In genomic region chr3:86818001-86818585, GRCm38 (mm10) we compare ENCODE assay signal across 12 mouse cellular contexts.
DNase-seq lines count a peak whose midpoint lies in the region; ATAC-seq and TF ChIP-seq lines count a peak whose summit lies in the region.
"Had no signal": no experiment of that assay in that cellular context is flagged by ENCODE, and none has a peak within 500 bp of the region (broad histone marks: within the 10 kb centered on the region; RNA-seq: fewer than 3 reads in every experiment).

No protein-coding gene starts in this region.

- no peak for DNase-seq in gastrocnemius, adult 2 months
- DNase-seq in gastrocnemius, postnatal 25 days = no peak
- DNase-seq in lung, postnatal 0 days (ENCODE audit: low spot score) = peak; percentile 25
- DNase-seq in lung, postnatal 10 days = no peak
- DNase-seq in forebrain, postnatal 0 days = peak; percentile 53
- DNase-seq in midbrain, postnatal 0 days (ENCODE audit: low spot score) = peak; percentile 56
- DNase-seq: liver, embryonic 13.5 days had no signal

- TF ChIP-seq EP300 in lung, postnatal 0 days (IDR thresholded peaks at IDR 0.05) = no peak

- H3K4me2 ChIP-seq in lung, postnatal 0 days (replicated peaks; ENCODE audit: low read depth, low read length) = peak overlapping the region; percentile 9; the same call in 1 of the 2 replicates
- no peak overlapping the region for H3K4me2 ChIP-seq in forebrain, postnatal 0 days (ENCODE audit: low read depth)
- no peak overlapping the region for H3K4me2 ChIP-seq in midbrain, postnatal 0 days (ENCODE audit: low read depth, low read length, poor library complexity, severe bottlenecking)
- no peak overlapping the region for H3K4me2 ChIP-seq in heart, embryonic 12.5 days
- H3K4me2 ChIP-seq: heart, embryonic 15.5 days; liver, embryonic 13.5 days; midbrain, embryonic 12.5 days had no signal

- no peaks in the 10 kb centered on the region for H3K27me3 ChIP-seq in lung, postnatal 0 days (replicated peaks; ENCODE audit: insufficient read depth, low read length)
- no peaks in the 10 kb centered on the region for H3K27me3 ChIP-seq in forebrain, postnatal 0 days (ENCODE audit: insufficient read depth, low read length)
- no peaks in the 10 kb centered on the region for H3K27me3 ChIP-seq in midbrain, postnatal 0 days (ENCODE audit: insufficient read depth, low read length)
- no peaks in the 10 kb centered on the region for H3K27me3 ChIP-seq in heart, embryonic 12.5 days (replicated peaks)
- H3K27me3 ChIP-seq: heart, embryonic 15.5 days; liver, embryonic 13.5 days; midbrain, embryonic 12.5 days had no signal

- intact Hi-C loops in gastrocnemius, adult 2 months (cut with DNase I) = loop anchor here (10.0 kb wide), 1 partner anchor 493 kb away; no protein-coding TSS in a partner anchor

- 51% methylated on average over 13 of the region's 13 CpGs for WGBS in lung, postnatal 0 days
- 18% methylated on average over 13 of the region's 13 CpGs for WGBS in forebrain, postnatal 0 days
- WGBS in midbrain, postnatal 0 days = 38% methylated on average over 13 of the region's 13 CpGs
- 83% methylated on average over 13 of the region's 13 CpGs for WGBS in heart, embryonic 12.5 days

- no peak overlapping the region for H3K27ac ChIP-seq in gastrocnemius, adult 2 months
- H3K27ac ChIP-seq in lung, postnatal 0 days (ENCODE audit: low read length) = no peak overlapping the region
- peak overlapping the region; percentile 35; the same call in 1 of the 2 replicates for H3K27ac ChIP-seq in forebrain, postnatal 0 days (ENCODE audit: low read depth, low read length)
- H3K27ac ChIP-seq in midbrain, postnatal 0 days (ENCODE audit: low read depth, low read length) = peak overlapping the region; percentile 32; the same call in 1 of the 2 replicates
- no peak overlapping the region for H3K27ac ChIP-seq in heart, embryonic 12.5 days (ENCODE audit: poor library complexity, severe bottlenecking)
- H3K27ac ChIP-seq: heart, embryonic 15.5 days; liver, embryonic 13.5 days; midbrain, embryonic 12.5 days had no signal

- H3K36me3 ChIP-seq in lung, postnatal 0 days (ENCODE audit: insufficient read depth, low read length) = no peaks in the 10 kb centered on the region
- H3K36me3 ChIP-seq in forebrain, postnatal 0 days (ENCODE audit: insufficient read depth) = peaks cover 26% of the 10 kb centered on the region
- peaks cover 14% of the 10 kb centered on the region for H3K36me3 ChIP-seq in midbrain, postnatal 0 days (ENCODE audit: insufficient read depth, low read length)
- no peaks in the 10 kb centered on the region for H3K36me3 ChIP-seq in heart, embryonic 12.5 days
- H3K36me3 ChIP-seq: heart, embryonic 15.5 days; liver, embryonic 13.5 days had no signal

- no peak for TF ChIP-seq CTCF in gastrocnemius, adult 2 months (IDR thresholded peaks at IDR 0.05)
- no peak for TF ChIP-seq CTCF in lung, postnatal 0 days (IDR thresholded peaks at IDR 0.05)
- TF ChIP-seq CTCF in forebrain, postnatal 0 days (IDR thresholded peaks at IDR 0.05; ENCODE audit: low read depth) = no peak
- no peak for TF ChIP-seq CTCF in midbrain, postnatal 0 days (IDR thresholded peaks at IDR 0.05)

- no peaks in the 10 kb centered on the region for H3K4me1 ChIP-seq in lung, postnatal 0 days (ENCODE audit: insufficient read depth, low read depth, low read length)
- no peaks in the 10 kb centered on the region for H3K4me1 ChIP-seq in forebrain, postnatal 0 days (ENCODE audit: insufficient read depth)
- H3K4me1 ChIP-seq in midbrain, postnatal 0 days (ENCODE audit: insufficient read depth, low read length) = no peaks in the 10 kb centered on the region
- peaks cover 6% of the 10 kb centered on the region; the same call in 1 of the 2 replicates for H3K4me1 ChIP-seq in heart, embryonic 12.5 days (replicated peaks)
- H3K4me1 ChIP-seq: heart, embryonic 15.5 days; liver, embryonic 13.5 days had no signal

- H3K9ac ChIP-seq in lung, postnatal 0 days (replicated peaks; ENCODE audit: low read depth) = no peak overlapping the region
- no peak overlapping the region for H3K9ac ChIP-seq in forebrain, postnatal 0 days
- no peak overlapping the region for H3K9ac ChIP-seq in midbrain, postnatal 0 days (replicated peaks; ENCODE audit: low read length, poor library complexity, severe bottlenecking)
- H3K9ac ChIP-seq in heart, embryonic 12.5 days = no peak overlapping the region
- H3K9ac ChIP-seq: heart, embryonic 15.5 days; liver, embryonic 13.5 days; midbrain, embryonic 12.5 days had no signal

- H3K9me3 ChIP-seq in lung, postnatal 0 days (ENCODE audit: low read length) = no peaks in the 10 kb centered on the region
- no peaks in the 10 kb centered on the region for H3K9me3 ChIP-seq in forebrain, postnatal 0 days (ENCODE audit: low read length)
- no peaks in the 10 kb centered on the region for H3K9me3 ChIP-seq in midbrain, postnatal 0 days (ENCODE audit: low read length)
- H3K9me3 ChIP-seq in heart, embryonic 12.5 days (replicated peaks) = no peaks in the 10 kb centered on the region
- H3K9me3 ChIP-seq: heart, embryonic 15.5 days; liver, embryonic 13.5 days; midbrain, embryonic 12.5 days had no signal

- ATAC-seq in lung, postnatal 0 days = no peak
- ATAC-seq in forebrain, postnatal 0 days = peak; percentile 69
- no peak for ATAC-seq in midbrain, postnatal 0 days (ENCODE audit: low FRiP score)
- ATAC-seq in heart, embryonic 12.5 days (ENCODE audit: insufficient number of reproducible peaks, low FRiP score) = no peak
- no peak for ATAC-seq in megakaryocyte, adult 5-6 weeks (ENCODE audit: poor library complexity, severe bottlenecking)
- ATAC-seq: intestine, postnatal 0 days had no signal

- 0 out of 2 replicates have a peak overlapping the region, but pooled peaks have one; percentile 7 for H3K4me3 ChIP-seq in gastrocnemius, adult 2 months
- H3K4me3 ChIP-seq in lung, postnatal 0 days (ENCODE audit: low read depth, low read length) = no peak overlapping the region
- H3K4me3 ChIP-seq in forebrain, postnatal 0 days (ENCODE audit: low read depth, low read length) = no peak overlapping the region
- no peak overlapping the region for H3K4me3 ChIP-seq in midbrain, postnatal 0 days (ENCODE audit: low read depth, low read length)
- H3K4me3 ChIP-seq in heart, embryonic 12.5 days = no peak overlapping the region
- H3K4me3 ChIP-seq: heart, embryonic 15.5 days; liver, embryonic 13.5 days; midbrain, embryonic 12.5 days had no signal

Comparison
In these comparisons a context has a peak if more than half of its experiments do, and no peak if none do; other contexts are left out.
1. DNase-seq: peak in lung, postnatal 0 days (single experiment), forebrain, postnatal 0 days (single experiment) and midbrain, postnatal 0 days (single experiment); none in gastrocnemius, adult 2 months (single experiment), gastrocnemius, postnatal 25 days (single experiment) and lung, postnatal 10 days (single experiment).
2. H3K27ac ChIP-seq: peak in forebrain, postnatal 0 days (single experiment) and midbrain, postnatal 0 days (single experiment); none in gastrocnemius, adult 2 months (single experiment), lung, postnatal 0 days (single experiment) and heart, embryonic 12.5 days (single experiment).